Mouse (Mus musculus): ENCODE measurements around the gene Cdk14. TPM values are rescaled to one million over a fixed set of nuclear protein-coding genes. Genes with fewer than 3 reads are reported as not detected.
"Not testable (repeated sequence)": the region's sequence is repeated elsewhere in the genome, so short reads cannot be mapped to it uniquely, and the experiment has no call there.

The Cdk14 gene
- total RNA-seq, 2 experiments from 2014 or later = 9.7 to 10.1 TPM

GRCm38 (mm10) chr5:5329018-5329417 lies 91.1 kb downstream of the Cdk14 start:
- DNase-seq; intact Hi-C loops (cut with DNase I; ENCODE audit: low total_unique reads): not testable (repeated sequence)

GRCm38 (mm10) chr5:5326716-5327115 lies 93.4 kb downstream of the Cdk14 start:
- peak; percentile 44 for DNase-seq
- intact Hi-C loops (cut with DNase I; ENCODE audit: low total_unique reads) = no loop called here

GRCm38 (mm10) chr5:5322699-5323098 lies 97.4 kb downstream of the Cdk14 start:
- no peak for DNase-seq
- intact Hi-C loops (cut with DNase I; ENCODE audit: low total_unique reads) = no loop called here

- no peak for DNase-seq
- intact Hi-C loops (cut with DNase I; ENCODE audit: low total_unique reads) = no loop called here
These were observed 99.5 kb downstream of the Cdk14 start for GRCm38 (mm10) chr5:5320506-5321181.

GRCm38 (mm10) chr5:5319824-5320505 lies 100.1 kb downstream of the Cdk14 start:
- DNase-seq = no peak
- intact Hi-C loops (cut with DNase I; ENCODE audit: low total_unique reads) = no loop called here

GRCm38 (mm10) chr5:5314270-5314669 lies 105.8 kb downstream of the Cdk14 start:
- no peak for DNase-seq

GRCm38 (mm10) chr5:5313195-5313760 lies 106.8 kb downstream of the Cdk14 start:
- intact Hi-C loops (cut with DNase I; ENCODE audit: low total_unique reads) = no loop called here

More at GRCm38 (mm10) chr5:5314270-5314669, 105.8 kb downstream of the Cdk14 start:
- intact Hi-C loops (cut with DNase I; ENCODE audit: low total_unique reads) = no loop called here

GRCm38 (mm10) chr5:5305286-5305685 lies 114.8 kb downstream of the Cdk14 start:
- intact Hi-C loops (cut with DNase I; ENCODE audit: low total_unique reads) = no loop called here
- DNase-seq = no peak

More at GRCm38 (mm10) chr5:5313195-5313760, 106.8 kb downstream of the Cdk14 start:
- DNase-seq = no peak

GRCm38 (mm10) chr5:5303102-5303670 lies 116.9 kb downstream of the Cdk14 start:
- no peak for DNase-seq
- intact Hi-C loops (cut with DNase I; ENCODE audit: low total_unique reads) = no loop called here

- intact Hi-C loops (cut with DNase I; ENCODE audit: low total_unique reads) = no loop called here
- no peak for DNase-seq
These were observed 118.5 kb downstream of the Cdk14 start for GRCm38 (mm10) chr5:5301571-5302079.

GRCm38 (mm10) chr5:5300998-5301397 lies 119.1 kb downstream of the Cdk14 start:
- intact Hi-C loops (cut with DNase I; ENCODE audit: low total_unique reads) = no loop called here
- no peak for DNase-seq

GRCm38 (mm10) chr5:5300290-5300689 lies 119.8 kb downstream of the Cdk14 start:
- intact Hi-C loops (cut with DNase I; ENCODE audit: low total_unique reads) = no loop called here
- DNase-seq = no peak

GRCm38 (mm10) chr5:5297222-5297621 lies 122.9 kb downstream of the Cdk14 start:
- DNase-seq = no peak
- intact Hi-C loops (cut with DNase I; ENCODE audit: low total_unique reads) = no loop called here

GRCm38 (mm10) chr5:5296773-5297172 lies 123.3 kb downstream of the Cdk14 start:
- no peak for DNase-seq
- intact Hi-C loops (cut with DNase I; ENCODE audit: low total_unique reads) = no loop called here

GRCm38 (mm10) chr5:5292830-5293542 lies 127.1 kb downstream of the Cdk14 start:
- DNase-seq = no peak
- intact Hi-C loops (cut with DNase I; ENCODE audit: low total_unique reads) = no loop called here

- no peak for DNase-seq
- intact Hi-C loops (cut with DNase I; ENCODE audit: low total_unique reads) = no loop called here
These were observed 128.7 kb downstream of the Cdk14 start for GRCm38 (mm10) chr5:5291321-5291991.

GRCm38 (mm10) chr5:5290714-5291113 lies 129.4 kb downstream of the Cdk14 start:
- intact Hi-C loops (cut with DNase I; ENCODE audit: low total_unique reads) = no loop called here
- no peak for DNase-seq

- intact Hi-C loops (cut with DNase I; ENCODE audit: low total_unique reads) = loop anchor here (10.0 kb wide), 1 partner anchor 89 kb away; no protein-coding TSS in a partner anchor
- DNase-seq = no peak
These were observed 134.2 kb downstream of the Cdk14 start for GRCm38 (mm10) chr5:5285876-5286275.

- intact Hi-C loops (cut with DNase I; ENCODE audit: low total_unique reads) = loop anchor here (10.0 kb wide), 1 partner anchor 90 kb away; no protein-coding TSS in a partner anchor
- no peak for DNase-seq
These were observed 135.6 kb downstream of the Cdk14 start for GRCm38 (mm10) chr5:5284531-5284930.

Data from gastrocnemius, postnatal 14 days (tissue).